ENCODE assay signal across 8 mouse cellular contexts in genomic region chr11:11844367-11844971, GRCm38 (mm10). TPM values are rescaled to one million over a fixed set of nuclear protein-coding genes. Genes with fewer than 3 reads are reported as not detected.
DNase-seq lines count a peak whose midpoint lies in the region; ATAC-seq and TF ChIP-seq lines count a peak whose summit lies in the region.

No protein-coding gene starts in this region.

- H3K4me2 ChIP-seq in intestine, embryonic 15.5 days (replicated peaks) = no peak overlapping the region
- H3K4me2 ChIP-seq in liver, embryonic 14.5 days (ENCODE audit: low read depth) = no peak overlapping the region

- no peak overlapping the region for H3K4me3 ChIP-seq in intestine, embryonic 15.5 days (replicated peaks)
- no peak overlapping the region for H3K4me3 ChIP-seq in liver, embryonic 14.5 days (ENCODE audit: insufficient read depth in 1 of 2, low read depth in 2 of 2, low read length in 2 of 2)
- H3K4me3 ChIP-seq in olfactory bulb, adult 2 months (ENCODE audit: insufficient read depth, low read depth, low read length) = no peak overlapping the region

- H3K4me1 ChIP-seq in intestine, embryonic 15.5 days (replicated peaks) = peaks cover 7% of the 10 kb centered on the region; the same call in 1 of the 2 replicates
- H3K4me1 ChIP-seq in liver, embryonic 14.5 days (replicated peaks; ENCODE audit: control insufficient read depth in 2 of 2, insufficient read depth in 2 of 2, low read length in 1 of 2) = peaks cover 44 to 47% of the 10 kb centered on the region in 2 experiments
- H3K4me1 ChIP-seq in olfactory bulb, adult 2 months (ENCODE audit: control insufficient read depth, insufficient read depth, low read length) = peaks cover 5% of the 10 kb centered on the region; the same call in 1 of the 2 replicates

- no peaks in the 10 kb centered on the region for H3K36me3 ChIP-seq in intestine, embryonic 15.5 days
- H3K36me3 ChIP-seq in liver, embryonic 14.5 days (replicated peaks; ENCODE audit: control insufficient read depth, insufficient read depth, low read depth) = no peaks in the 10 kb centered on the region

- no peak for DNase-seq in frontal cortex, postnatal 10 days (ENCODE audit: low spot score in 2 of 2)
- DNase-seq in cerebellum, postnatal 14 days = peak; percentile 67 to 69
- DNase-seq in gastrocnemius, postnatal 36 days = peak; percentile 91 to 95
- no peak for DNase-seq in liver, embryonic 14.5 days (ENCODE audit: low read depth in 3 of 3, low spot score in 3 of 3)
- DNase-seq in spleen, postnatal 10 days (ENCODE audit: low spot score in 2 of 2) = no peak

- no peak for TF ChIP-seq POLR2A in olfactory bulb, adult 2 months (IDR thresholded peaks at IDR 0.05; ENCODE audit: insufficient read depth, low read depth, low read length)

- ATAC-seq in frontal cortex, adult (ENCODE audit: low TSS enrichment) = peak; percentile 62
- peak; percentile 87 for ATAC-seq in intestine, embryonic 15.5 days
- no peak for ATAC-seq in liver, embryonic 14.5 days (ENCODE audit: insufficient read depth)

- no peaks in the 10 kb centered on the region for H3K27me3 ChIP-seq in intestine, embryonic 15.5 days (replicated peaks)
- no peaks in the 10 kb centered on the region; the same call in 1 of the 2 replicates for H3K27me3 ChIP-seq in liver, embryonic 14.5 days (ENCODE audit: control insufficient read depth, insufficient read depth, low read length)

- WGBS in intestine, embryonic 15.5 days = 49% methylated on average over 13 of the region's 13 CpGs
- 65% methylated on average over 13 of the region's 13 CpGs for WGBS in liver, embryonic 14.5 days (ENCODE audit: insufficient replicate concordance)
- WGBS in olfactory bulb, adult 2 months = 56% methylated on average over 13 of the region's 13 CpGs

- intact Hi-C loops in gastrocnemius, postnatal 36 days (cut with DNase I) = loop anchor here (1.0 kb wide), 2 partner anchors 24 to 129 kb away; no protein-coding TSS in a partner anchor

- peak; percentile 74 for TF ChIP-seq CTCF in liver, embryonic 14.5 days (IDR thresholded peaks at IDR 0.05; ENCODE audit: low read depth)
- no peak for TF ChIP-seq CTCF in olfactory bulb, adult 2 months (IDR thresholded peaks at IDR 0.05; ENCODE audit: insufficient read depth, low read depth, low read length)

- H3K9ac ChIP-seq in intestine, embryonic 15.5 days = no peak overlapping the region
- no peak overlapping the region for H3K9ac ChIP-seq in liver, embryonic 14.5 days (replicated peaks)

- H3K9me3 ChIP-seq in intestine, embryonic 15.5 days = no peaks in the 10 kb centered on the region
- no peaks in the 10 kb centered on the region for H3K9me3 ChIP-seq in liver, embryonic 14.5 days (ENCODE audit: control insufficient read depth, low read length)

- TF ChIP-seq EP300 in liver, embryonic 14.5 days (IDR thresholded peaks at IDR 0.05; ENCODE audit: low read depth) = no peak

- peak overlapping the region; percentile 70 for H3K27ac ChIP-seq in intestine, embryonic 15.5 days
- no peak overlapping the region for H3K27ac ChIP-seq in liver, embryonic 14.5 days
- H3K27ac ChIP-seq in olfactory bulb, adult 2 months (ENCODE audit: insufficient read depth, low read depth, low read length) = 0 out of 2 replicates have a peak overlapping the region, but pooled peaks have one; percentile 40

RNA-seq across cellular contexts. Expression of gene Fignl1, which starts 35.7 kb away (rescaled TPM):
- total RNA-seq in gastrocnemius, postnatal 36 days (2021) = under 1 TPM; 0.30 to 0.36 TPM
- 46.9 and 52.8 TPM in 2 replicates for polyA plus RNA-seq in intestine, embryonic 15.5 days (2015; fragmentation: Nextera tagmentation; extraction: Ambion mirVana)
- 23.2 and 32.2 TPM in 2 replicates for polyA plus RNA-seq in liver, embryonic 14.5 days (2012; rRNA removed)
- polyA plus RNA-seq in liver, embryonic 14.5 days (2014; fragmentation: Nextera tagmentation; extraction: Ambion mirVana) = 102 and 110 TPM in 2 replicates
- polyA plus RNA-seq in olfactory bulb, adult 2 months (2012; ENCODE audit: insufficient read depth, insufficient read length, low replicate concordance, missing spikeins) = not detected in 2 replicates

RNA-seq across cellular contexts. Expression of gene Ddc, which starts 53.5 kb away (rescaled TPM):
- under 1 TPM; 0.66 to 0.86 TPM for total RNA-seq in gastrocnemius, postnatal 36 days (2021)
- 46.3 and 52.2 TPM in 2 replicates for polyA plus RNA-seq in intestine, embryonic 15.5 days (2015; fragmentation: Nextera tagmentation; extraction: Ambion mirVana)
- 3.0 and 4.3 TPM in 2 replicates for polyA plus RNA-seq in liver, embryonic 14.5 days (2012; rRNA removed)
- 7.4 and 8.2 TPM in 2 replicates for polyA plus RNA-seq in liver, embryonic 14.5 days (2014; fragmentation: Nextera tagmentation; extraction: Ambion mirVana)
- not detected in 2 replicates for polyA plus RNA-seq in olfactory bulb, adult 2 months (2012; ENCODE audit: insufficient read depth, insufficient read length, low replicate concordance, missing spikeins)

Comparison
In these comparisons a context has a peak if more than half of its experiments do, and no peak if none do; other contexts are left out.
1. DNase-seq: peak in cerebellum, postnatal 14 days (2 of 2) and gastrocnemius, postnatal 36 days (2 of 2); none in frontal cortex, postnatal 10 days (0 of 2), liver, embryonic 14.5 days (0 of 3) and spleen, postnatal 10 days (0 of 2).
2. RNA of gene Fignl1, which starts 35.7 kb away (polyA plus RNA-seq): 23.2 to 110 TPM in liver, embryonic 14.5 days and 46.9 to 52.8 TPM in intestine, embryonic 15.5 days; not detected in olfactory bulb, adult 2 months; every median in the first group is over 10 times any median in the second.